Mouse (Mus musculus): ENCODE measurements around the gene Cir1. TPM values are rescaled to one million over a fixed set of nuclear protein-coding genes. Genes with fewer than 3 reads are reported as not detected.

The Cir1 gene
- total RNA-seq, 2 experiments from 2014 or later = 31.6 to 32.6 TPM

DNA sequence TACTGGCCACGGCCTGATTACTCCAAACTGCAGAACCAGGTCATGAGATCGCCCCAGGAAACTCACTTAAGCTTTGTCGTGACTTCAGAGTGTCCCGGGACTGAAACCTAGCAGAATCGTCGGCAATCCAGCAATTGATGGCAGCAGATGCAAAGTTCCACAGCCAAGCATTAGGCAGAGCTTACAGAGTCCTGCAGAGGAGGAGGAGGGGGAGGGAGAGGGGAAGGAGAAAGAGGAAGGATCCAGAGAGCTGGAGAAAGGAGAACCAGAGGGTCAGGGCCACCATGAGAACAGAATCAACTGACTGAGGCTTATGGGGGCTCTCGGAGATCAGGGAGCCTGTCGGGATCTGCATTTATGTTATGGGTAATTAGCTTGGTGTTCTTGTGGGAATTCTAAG lies 25.9 kb upstream of the Cir1 start:
- no peak overlapping the region for H3K27ac ChIP-seq
- no peak for DNase-seq (ENCODE audit: low spot score in 2 of 2)
- no peak for TF ChIP-seq CTCF (conservative IDR thresholded peaks at IDR 0.05)
- no peak overlapping the region for H3K4me3 ChIP-seq

DNA sequence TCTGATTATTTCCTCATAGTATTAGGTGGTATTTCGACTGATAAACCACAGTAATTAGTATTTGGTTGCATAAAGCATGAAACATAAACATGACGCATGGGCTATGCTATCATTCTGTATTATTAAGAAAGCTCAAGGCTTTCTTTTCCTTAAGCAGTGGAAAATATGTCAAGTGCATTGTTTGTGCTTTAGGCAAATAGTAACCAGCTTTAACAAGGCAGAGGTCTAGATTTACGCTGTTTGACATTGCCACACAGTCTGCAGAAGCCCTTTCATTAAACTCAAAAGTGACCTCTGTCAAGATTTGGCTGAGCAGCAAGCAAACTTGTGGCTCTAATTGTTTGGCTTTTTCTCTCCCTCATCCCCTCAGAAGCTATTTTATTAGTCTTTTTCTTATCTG lies 23.4 kb upstream of the Cir1 start:
- no peak overlapping the region for H3K4me3 ChIP-seq
- no peak for DNase-seq (ENCODE audit: low spot score in 2 of 2)
- no peak overlapping the region for H3K27ac ChIP-seq
- TF ChIP-seq CTCF (conservative IDR thresholded peaks at IDR 0.05) = no peak

DNA sequence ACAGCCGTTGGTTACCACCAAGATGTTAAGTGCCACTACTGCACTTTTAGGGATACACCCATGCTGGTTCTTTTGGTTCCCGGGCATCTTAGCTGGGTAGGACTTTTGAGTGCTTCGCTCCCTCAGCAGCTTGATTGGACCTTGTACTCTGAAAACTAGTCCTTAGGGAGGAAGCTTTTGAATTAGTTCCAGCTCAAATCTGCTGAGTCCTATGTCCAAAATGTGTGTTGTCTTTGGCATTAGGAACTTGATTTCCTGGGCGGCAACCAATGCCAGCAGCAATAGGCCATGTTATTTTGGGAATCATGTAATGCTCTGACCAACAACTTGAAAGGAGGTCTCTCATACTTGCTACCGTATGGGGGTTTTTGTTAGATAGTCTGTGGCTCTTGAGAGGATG lies 13.4 kb upstream of the Cir1 start:
- no peak for TF ChIP-seq CTCF (conservative IDR thresholded peaks at IDR 0.05)
- H3K27ac ChIP-seq = no peak overlapping the region
- H3K4me3 ChIP-seq = no peak overlapping the region
- no peak for DNase-seq (ENCODE audit: low spot score in 2 of 2)

DNA sequence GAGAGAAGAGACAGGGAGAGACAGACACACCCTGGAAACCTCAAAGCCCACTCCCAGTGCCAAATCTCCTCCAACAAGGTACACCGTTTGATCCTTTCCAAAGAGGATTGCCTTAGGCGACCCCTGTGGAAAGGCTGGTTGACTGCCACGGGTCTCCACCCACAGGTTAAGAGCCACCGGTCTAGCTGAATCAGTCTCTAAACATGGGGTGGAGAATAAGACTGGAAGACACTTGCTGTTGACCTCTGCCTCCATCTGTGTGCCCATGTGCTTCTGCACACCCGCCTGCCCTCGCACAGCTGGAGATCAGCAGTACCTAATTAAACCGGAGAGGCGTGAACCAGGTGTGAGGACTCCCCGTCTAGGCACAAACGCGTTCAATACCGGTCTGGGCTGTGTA lies 10.5 kb upstream of the Cir1 start:
- no peak overlapping the region for H3K4me3 ChIP-seq
- DNase-seq (ENCODE audit: low spot score in 2 of 2) = no peak
- H3K27ac ChIP-seq = no peak overlapping the region
- TF ChIP-seq CTCF (conservative IDR thresholded peaks at IDR 0.05) = no peak

DNA sequence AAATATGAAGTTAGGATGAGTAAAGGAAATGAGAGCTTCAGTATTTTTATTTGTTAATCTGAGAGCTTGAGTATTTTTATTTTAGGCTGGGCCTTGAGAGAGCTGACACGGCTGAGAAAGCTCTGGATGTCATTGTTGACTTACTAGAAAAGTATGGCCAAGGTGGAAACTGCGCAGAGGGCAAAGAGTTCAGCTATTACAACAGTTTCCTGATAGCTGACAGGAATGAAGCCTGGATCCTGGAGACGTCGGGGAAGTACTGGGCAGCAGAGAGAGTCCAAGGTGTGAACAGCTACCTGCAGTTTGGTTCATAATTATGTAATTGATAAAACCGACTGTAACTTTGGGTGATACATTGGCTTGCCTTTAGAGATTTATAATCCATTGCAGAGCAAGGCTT lies 6.7 kb upstream of the Cir1 start:
- DNase-seq (ENCODE audit: low spot score in 2 of 2) = no peak
- Histone ChIP-seq H3K4me3 (no peak overlapping the region), H3K27ac (no peak overlapping the region)
- TF ChIP-seq CTCF (conservative IDR thresholded peaks at IDR 0.05) = no peak

DNA sequence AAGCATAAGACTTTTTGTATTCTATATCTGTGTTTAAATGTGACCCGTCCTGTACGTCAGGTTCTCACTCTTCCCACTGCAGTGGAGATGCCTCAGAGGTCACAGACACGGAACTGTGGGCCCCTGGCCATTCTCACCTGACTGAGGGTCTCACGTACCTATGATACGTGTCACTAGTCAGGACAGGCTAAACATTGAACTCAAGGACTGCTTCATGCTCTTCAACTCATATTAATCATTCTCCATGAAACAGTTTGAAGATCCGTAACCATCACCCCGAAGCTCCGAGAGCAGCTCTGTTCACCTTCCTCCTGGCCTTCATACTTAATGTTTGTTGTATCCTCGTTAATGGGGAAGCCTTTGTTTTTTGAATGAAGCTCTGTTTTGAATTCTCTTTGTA lies 4.9 kb upstream of the Cir1 start:
- DNase-seq (ENCODE audit: low spot score in 2 of 2) = no peak
- TF ChIP-seq CTCF (conservative IDR thresholded peaks at IDR 0.05) = no peak
- Histone ChIP-seq H3K4me3 (no peak overlapping the region), H3K27ac (no peak overlapping the region)

DNA sequence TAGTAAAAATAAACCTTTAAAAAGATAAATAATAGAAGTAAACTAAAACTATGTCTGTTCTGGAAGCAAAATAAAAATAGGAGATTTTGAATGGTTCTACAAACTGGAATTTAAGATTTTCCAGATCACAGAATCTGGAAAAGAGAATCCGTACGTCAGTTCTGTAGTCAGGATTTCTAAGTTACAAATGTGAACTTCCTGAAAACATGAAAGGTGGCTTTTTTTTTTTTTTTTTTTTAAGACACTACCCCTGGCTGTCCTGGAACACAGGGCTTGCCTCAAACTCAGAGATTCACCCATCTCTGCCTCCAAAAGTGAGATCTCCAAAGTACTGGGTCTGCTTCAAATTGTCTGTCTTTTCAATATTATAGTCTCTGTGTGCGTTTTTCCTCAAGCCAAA lies 1.8 kb upstream of the Cir1 start:
- Histone ChIP-seq H3K4me3 (no peak overlapping the region), H3K27ac (0 out of 2 replicates have a peak overlapping the region, but pooled peaks have one; percentile 95)
- no peak for TF ChIP-seq CTCF (conservative IDR thresholded peaks at IDR 0.05)
- DNase-seq (ENCODE audit: low spot score in 2 of 2) = no peak

DNA sequence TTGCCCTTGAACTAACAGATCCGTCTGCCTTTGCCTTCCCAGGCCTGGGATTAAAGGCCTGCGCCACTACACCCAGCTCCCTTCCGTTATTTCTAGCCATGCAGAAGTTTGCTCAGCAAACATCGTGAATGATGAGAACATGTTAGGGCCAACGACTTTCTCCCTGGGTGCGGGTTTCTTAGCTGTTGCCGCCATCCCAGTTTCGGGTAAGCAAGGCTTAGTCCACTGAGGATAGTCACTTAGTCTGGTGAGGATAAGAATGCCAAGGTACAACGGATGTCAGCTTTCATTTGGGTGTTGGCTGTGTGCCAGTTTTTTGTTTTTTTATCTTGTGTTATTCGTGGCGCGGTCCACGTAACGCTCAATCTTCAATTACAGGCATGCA lies 608 bp upstream of the Cir1 start:
- no peak for DNase-seq (ENCODE audit: low spot score in 2 of 2)
- TF ChIP-seq CTCF (conservative IDR thresholded peaks at IDR 0.05) = no peak
- peak overlapping the region; percentile 95 for H3K27ac ChIP-seq

DNA sequence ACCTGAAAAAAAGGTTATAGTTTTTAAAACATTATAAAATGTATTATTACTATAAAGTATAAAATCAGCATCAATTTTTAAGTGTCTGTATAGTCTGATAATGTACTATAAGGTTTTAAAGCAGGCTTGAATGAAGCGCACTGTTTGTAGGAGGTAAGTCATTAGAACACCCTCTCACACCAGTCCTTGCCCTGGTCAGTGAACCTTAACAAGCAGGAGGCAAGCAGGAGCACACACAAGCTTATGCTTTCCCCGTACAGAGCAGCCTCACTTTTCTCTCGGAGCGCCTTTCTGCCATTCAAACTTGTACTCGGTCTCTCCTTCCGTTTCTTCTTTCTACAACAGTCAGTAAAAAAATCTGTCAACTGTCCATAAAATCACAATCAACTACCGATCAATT lies 6.5 kb downstream of the Cir1 start:
- no peak overlapping the region for H3K4me3 ChIP-seq
- no peak for DNase-seq (ENCODE audit: low spot score in 2 of 2)
- H3K27ac ChIP-seq = no peak overlapping the region
- no peak for TF ChIP-seq CTCF (conservative IDR thresholded peaks at IDR 0.05)

More for the DNA sequence above, 608 bp upstream of the Cir1 start:
- peak overlapping the region; percentile 96 for H3K4me3 ChIP-seq

DNA sequence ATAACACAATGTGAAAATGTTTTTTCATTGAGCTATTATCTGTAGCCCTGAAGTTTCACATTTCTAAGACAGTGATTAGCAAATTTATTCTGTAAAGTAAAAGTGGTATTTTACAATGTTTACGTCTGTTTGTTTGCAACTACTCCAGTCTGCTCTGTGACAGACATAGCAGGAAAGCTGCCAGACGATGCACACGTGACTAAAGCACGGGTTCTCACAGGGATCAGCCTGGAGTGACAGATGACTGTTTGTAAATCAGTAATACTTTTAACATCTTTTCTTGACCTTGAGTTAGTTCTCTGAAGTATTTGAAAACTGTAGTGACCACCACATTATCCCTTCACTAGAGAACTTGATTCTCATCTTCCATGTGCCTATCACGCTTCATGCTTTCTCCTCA lies 8.0 kb downstream of the Cir1 start:
- H3K27ac ChIP-seq = no peak overlapping the region
- TF ChIP-seq CTCF (conservative IDR thresholded peaks at IDR 0.05) = no peak
- no peak for DNase-seq (ENCODE audit: low spot score in 2 of 2)

DNA sequence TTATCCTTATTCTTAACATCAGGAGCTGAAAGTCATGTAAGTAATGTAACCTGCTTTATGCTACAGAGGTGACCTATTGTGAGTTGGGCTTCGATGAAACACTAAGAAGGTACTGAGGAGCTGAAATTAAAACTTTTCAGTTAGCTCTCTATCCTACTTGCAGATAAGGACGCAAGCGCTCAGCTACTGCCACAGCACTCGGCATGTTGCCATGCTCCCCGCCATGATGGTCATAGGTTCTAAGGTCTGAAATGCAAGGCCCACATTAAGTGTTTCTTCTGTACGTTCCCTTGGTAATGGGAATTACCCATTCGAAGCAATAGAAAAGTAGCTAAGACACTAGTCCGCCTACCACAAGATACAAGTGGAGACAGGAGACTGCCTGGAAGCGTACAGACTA lies 9.8 kb downstream of the Cir1 start:
- DNase-seq (ENCODE audit: low spot score in 2 of 2) = no peak
- Histone ChIP-seq H3K4me3 (no peak overlapping the region), H3K27ac (no peak overlapping the region)
- TF ChIP-seq CTCF (conservative IDR thresholded peaks at IDR 0.05) = no peak

More for the DNA sequence above, 8.0 kb downstream of the Cir1 start:
- H3K4me3 ChIP-seq = no peak overlapping the region

DNA sequence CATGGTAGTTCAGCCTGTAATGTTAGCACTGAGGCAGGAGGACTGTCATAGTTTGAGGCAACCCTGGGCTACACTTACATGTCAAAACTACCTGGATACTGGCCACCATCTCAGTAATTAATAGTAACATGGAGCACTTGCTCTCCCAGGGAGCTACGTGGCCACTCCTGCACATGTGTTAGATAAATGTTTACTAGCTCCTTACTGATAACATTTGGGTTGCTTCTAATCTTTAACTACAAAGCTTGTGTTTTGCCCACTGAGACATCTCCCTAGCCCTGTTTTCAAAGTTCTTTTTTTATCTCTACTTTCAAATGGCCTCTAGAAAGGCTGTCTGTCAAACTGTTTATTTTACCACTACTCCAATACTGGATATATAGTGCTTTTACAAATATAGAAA lies 10.5 kb downstream of the Cir1 start:
- Histone ChIP-seq H3K27ac (no peak overlapping the region), H3K4me3 (no peak overlapping the region)
- no peak for DNase-seq (ENCODE audit: low spot score in 2 of 2)
- no peak for TF ChIP-seq CTCF (conservative IDR thresholded peaks at IDR 0.05)

DNA sequence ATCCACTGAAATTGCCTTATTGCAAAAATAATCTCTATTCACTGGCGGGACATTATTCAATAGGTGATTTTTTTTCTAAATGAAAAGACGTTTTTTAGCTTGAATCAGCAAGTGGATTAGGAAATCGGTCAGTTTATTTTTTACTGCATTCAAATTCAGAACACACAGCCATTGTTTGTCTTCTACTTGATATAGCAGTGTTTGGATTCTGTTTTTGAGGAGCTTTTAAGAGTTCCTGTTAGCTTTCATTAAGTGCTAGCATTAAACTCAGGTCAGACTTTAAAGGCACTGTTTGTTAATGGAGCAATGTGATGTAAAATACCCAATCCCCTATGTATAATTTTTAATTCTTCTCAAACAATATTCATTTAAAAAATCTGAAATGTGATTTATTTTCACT lies 13.7 kb downstream of the Cir1 start:
- no peak for TF ChIP-seq CTCF (conservative IDR thresholded peaks at IDR 0.05)

DNA sequence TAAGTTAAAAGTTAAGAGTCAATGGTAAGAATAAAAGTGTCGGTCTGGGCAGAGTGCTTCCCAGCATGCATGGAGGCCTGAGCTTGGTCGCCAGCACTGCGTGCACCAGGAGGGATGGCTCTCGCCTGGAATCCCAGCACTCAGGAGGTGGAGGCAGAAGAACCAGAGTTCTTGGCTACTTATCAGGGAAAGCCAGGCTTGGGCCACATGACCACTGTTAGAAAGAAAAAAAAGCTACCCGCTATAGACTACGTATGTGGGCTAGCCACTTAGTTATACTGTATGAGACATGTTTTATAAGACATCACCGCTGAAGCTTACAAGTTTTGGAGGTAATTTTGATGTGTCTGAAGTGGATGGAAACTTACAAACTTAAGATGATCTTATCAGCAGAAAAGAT lies 14.3 kb downstream of the Cir1 start:
- TF ChIP-seq CTCF (conservative IDR thresholded peaks at IDR 0.05) = no peak
- Histone ChIP-seq H3K27ac (no peak overlapping the region), H3K4me3 (no peak overlapping the region)
- DNase-seq (ENCODE audit: low spot score in 2 of 2) = no peak

More for the DNA sequence above, 13.7 kb downstream of the Cir1 start:
- Histone ChIP-seq H3K4me3 (no peak overlapping the region), H3K27ac (no peak overlapping the region)
- DNase-seq (ENCODE audit: low spot score in 2 of 2) = no peak

DNA sequence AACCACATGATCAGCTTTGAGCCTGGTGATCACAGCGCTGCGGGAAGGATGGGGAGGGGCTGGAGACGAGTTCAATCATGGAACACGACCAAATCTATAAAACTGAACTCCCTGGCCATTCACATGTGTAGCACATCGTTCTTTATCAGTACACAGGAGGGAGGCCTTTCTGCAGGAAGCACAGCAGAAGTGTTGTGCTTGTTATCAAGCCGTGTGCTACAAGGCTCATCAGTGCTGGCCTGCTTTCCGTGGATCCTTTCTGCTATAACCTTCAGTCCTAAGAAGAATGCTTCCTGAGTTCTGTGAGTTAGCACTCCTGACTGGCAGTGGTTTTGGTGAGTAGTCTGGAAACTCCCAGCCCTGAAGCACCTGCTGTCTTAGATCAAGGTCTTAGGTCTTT lies 17.5 kb downstream of the Cir1 start:
- Histone ChIP-seq H3K27ac (no peak overlapping the region), H3K4me3 (no peak overlapping the region)
- no peak for TF ChIP-seq CTCF (conservative IDR thresholded peaks at IDR 0.05)
- no peak for DNase-seq (ENCODE audit: low spot score in 2 of 2)
